Mouse (Mus musculus) brain, embryonic 18.5 days (tissue): ENCODE measurements around the gene Thumpd3.

Experiments used
- DNase-seq: peaks from one replicate; pipeline ENCODE4 v3.0.0-alpha.2; 2012; ENCODE audit warnings: low read depth, low spot score

Gene Thumpd3

GRCm38 (mm10) chr6:113037946-113038734 is 7.9 kb upstream of the Thumpd3 start:
- DNase-seq, result no peak

GRCm38 (mm10) chr6:113038735-113039058 is 7.3 kb upstream of the Thumpd3 start:
- no peak for DNase-seq

DNA sequence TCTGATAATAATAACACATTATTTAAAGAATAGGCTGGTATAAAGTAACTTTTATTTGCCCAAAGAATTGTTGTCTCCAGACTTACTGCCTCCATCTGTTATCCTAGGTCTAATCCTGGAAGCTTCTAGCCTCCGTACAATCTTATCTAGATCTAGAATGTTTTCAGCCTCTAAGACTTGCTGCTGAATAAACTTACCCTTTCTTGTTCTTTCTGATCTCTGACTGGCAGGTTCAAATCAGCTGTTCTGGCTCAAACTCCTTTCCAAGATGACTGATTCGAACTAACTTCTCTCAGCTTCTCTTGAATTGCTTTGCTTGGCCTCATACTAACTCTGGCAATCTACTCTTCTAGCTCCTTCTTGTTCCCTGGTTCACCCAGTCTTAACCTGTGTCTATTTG is 5.7 kb upstream of the Thumpd3 start:
- DNase-seq, result no peak

GRCm38 (mm10) chr6:113041215-113041990 is 4.6 kb upstream of the Thumpd3 start:
- DNase-seq, result no peak

DNA sequence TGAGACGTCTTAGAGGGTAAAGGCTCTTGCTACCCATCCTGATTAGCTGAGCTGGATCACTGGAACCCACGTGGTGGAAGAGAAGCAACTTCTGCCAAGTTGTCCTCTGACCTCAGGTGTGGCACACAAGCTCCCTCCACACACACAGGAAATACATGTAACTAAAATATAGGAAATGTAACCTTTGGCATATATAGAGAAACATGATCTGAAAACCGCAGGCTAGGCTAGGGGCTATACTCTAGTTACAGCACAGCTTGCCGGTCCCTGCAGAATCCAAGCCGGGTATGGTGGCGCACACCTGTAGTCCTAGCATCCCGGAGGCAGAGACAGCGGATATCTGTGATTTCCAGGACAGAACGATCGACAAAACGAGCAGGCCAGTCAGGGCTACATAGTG is 450 bp upstream of the Thumpd3 start:
- no peak for DNase-seq

DNA sequence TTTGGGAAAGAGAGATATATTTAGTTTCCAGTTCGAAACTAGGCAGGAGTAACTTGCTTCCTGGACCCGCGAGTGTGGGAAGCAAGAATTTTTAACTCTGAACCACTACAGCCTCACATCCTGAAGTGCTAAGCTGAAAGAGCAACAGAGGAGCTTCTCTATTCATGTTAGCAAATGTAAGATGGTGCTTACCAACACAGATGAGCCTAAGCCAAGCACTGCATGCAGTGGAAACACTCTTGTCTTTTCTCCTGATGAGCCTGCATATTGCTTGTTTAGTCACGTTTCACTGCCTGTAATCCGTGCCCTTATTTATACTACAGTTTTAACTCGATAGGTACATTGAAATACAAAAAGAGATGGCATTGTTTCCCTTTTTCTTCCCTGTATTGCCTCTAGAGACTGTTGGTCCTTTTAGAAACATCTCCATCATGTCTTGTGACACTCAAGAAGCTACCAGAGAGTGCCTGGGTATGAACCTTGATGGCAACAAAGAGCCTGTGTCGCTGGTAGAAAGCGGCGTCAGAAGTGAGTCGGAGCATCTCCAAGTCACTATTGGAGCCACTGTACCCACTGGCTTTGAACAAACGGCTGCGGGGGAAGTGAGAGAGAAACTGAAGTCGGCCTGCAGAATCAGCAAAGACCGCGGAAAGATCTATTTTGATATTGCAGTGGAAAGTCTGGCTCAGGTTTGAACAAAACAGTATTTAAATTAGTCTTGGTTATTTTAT is 1.2 kb downstream of the Thumpd3 start:
- no peak for DNase-seq

- DNase-seq, result no peak
Observed at GRCm38 (mm10) chr6:113048371-113048770, 2.3 kb downstream of the Thumpd3 start.

DNA sequence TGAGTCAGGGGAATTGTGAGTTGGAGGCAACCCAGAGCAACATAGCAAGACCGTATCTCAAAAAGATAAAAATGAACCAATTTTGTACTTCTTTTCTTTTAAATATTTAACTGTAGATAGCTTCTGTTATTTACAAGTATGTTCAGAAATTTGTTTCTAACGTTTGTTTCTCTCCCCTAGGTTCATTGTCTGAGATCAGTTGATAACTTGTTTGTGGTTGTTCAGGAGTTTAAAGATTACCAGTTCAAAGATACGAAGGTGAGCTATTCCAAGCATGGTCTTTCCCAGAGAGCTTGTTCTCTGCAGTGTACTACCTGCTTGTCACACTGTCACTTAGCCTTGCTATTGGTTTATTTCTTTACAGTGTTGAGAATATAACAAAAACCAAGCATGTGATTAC is 3.1 kb downstream of the Thumpd3 start:
- no peak for DNase-seq

- no peak for DNase-seq
Observed at GRCm38 (mm10) chr6:113052972-113053371, 6.9 kb downstream of the Thumpd3 start.

- no peak for DNase-seq
Observed at GRCm38 (mm10) chr6:113054552-113055107, 8.6 kb downstream of the Thumpd3 start.

GRCm38 (mm10) chr6:113060892-113061563 is 15.0 kb downstream of the Thumpd3 start:
- DNase-seq, result no peak

- DNase-seq, result no peak
Observed at GRCm38 (mm10) chr6:113062253-113062652, 16.2 kb downstream of the Thumpd3 start.

GRCm38 (mm10) chr6:113063363-113063762 is 17.3 kb downstream of the Thumpd3 start:
- no peak for DNase-seq

DNA sequence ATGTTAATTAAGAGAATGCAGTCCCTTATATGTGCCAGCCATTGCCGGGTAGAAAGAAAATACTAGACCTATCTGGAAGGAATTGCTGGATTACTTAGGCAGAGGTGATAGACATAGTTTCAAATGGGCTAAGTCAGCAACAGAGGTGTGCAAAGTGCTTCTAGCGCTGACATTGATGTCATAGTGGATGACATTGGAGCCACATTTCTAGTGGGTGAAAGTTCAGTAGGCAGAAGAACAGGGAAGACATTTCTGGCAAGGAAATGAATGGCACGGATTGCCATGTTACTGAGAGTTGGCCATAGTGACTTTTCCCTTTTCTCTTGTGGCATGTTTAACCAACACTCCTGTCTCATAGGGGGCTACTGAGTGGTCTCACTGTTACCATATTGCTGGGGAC is 19.2 kb downstream of the Thumpd3 start:
- DNase-seq, result no peak

- DNase-seq, result no peak
Observed at GRCm38 (mm10) chr6:113069154-113069553, 23.1 kb downstream of the Thumpd3 start.

DNA sequence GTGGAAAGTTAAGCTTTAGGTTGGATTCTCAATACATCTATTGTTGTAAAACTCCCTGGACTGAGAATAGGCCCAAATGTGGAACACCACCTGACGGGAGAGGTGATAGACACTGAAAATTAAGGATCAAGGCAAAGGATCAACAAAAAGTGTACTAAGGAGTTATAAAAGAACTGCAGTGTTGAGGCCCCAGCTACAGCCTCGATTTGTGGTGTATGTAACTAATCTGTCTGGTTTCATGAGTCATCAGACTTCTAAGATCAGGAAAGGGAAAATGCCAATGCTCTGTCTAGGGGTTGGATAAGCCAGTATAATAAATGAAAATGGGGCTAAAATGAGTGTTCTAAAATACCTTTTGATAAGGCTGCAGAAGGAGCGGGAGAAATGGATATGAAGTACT is 29.2 kb downstream of the Thumpd3 start:
- no peak for DNase-seq

GRCm38 (mm10) chr6:113076012-113076685 is 30.1 kb downstream of the Thumpd3 start:
- DNase-seq, result peak; percentile 49

GRCm38 (mm10) chr6:113076686-113077516 is 30.9 kb downstream of the Thumpd3 start, which contains the start of gene Setd5:
Gene Setd5 (plus strand): TSS chr6:113077365.
- DNase-seq, result peak; percentile 94

DNA sequence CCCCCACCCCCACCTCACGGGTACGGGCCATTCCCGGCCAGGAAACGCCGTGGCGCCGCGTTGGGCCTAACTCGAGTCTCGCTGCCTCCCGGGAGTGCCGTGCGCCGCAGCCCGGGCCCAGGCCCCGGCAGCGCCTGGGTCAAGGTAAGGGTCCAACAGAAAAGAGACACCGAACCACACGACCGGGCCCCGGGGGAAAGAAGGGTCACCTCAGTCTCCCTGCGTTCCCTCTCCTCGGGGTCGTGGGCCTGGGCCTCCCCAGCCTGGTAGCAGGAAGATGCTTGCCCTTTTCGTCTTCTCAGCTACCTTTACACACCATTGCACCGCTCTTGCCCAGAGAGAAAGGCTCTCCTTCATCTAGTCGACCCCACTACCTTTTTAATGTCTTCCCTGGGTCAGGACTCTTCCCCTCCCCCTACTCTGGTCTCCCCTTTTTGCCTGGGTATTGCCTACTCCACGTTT is 31.6 kb downstream of the Thumpd3 start:
- no peak for DNase-seq
